Mouse (Mus musculus) gastrocnemius, adult 2 months (tissue): Measurements from ENCODE around the gene Pphln1. TPM values are rescaled to one million over a fixed set of nuclear protein-coding genes. Genes with fewer than 3 reads are reported as not detected.

Source experiments
- DNase-seq: peaks from one replicate; pipeline ENCODE4 v3.0.0; 2022
- H3K27ac ChIP-seq: fragments of 200-600 bp; 2 replicates; pipeline ENCODE4 v1.8.1; 2022; ENCODE audit warnings: mild to moderate bottlenecking
- H3K4me3 ChIP-seq: fragments of 200-600 bp; 2 replicates; pipeline ENCODE4 v1.8.1; 2022; ENCODE audit warnings: mild to moderate bottlenecking, moderate library complexity
- CTCF ChIP-seq: fragments of 200-600 bp; IDR thresholded peaks from 2 replicates; pipeline ENCODE4 v1.8.1; 2022; ENCODE audit warnings: antibody characterized with exemption, mild to moderate bottlenecking, moderate library complexity
- intact Hi-C: fragments of 180-260 bp; cut with DNase I; formaldehyde crosslinking; loops from one replicate; pipeline ENCODE4 v1.15.1; 2025
- total RNA-seq, 2 experiments: library from RNA; stranded (reverse); gene quantifications; 2 replicates each; pipeline ENCODE4 v1.2.3; 2021

Gene Pphln1
- total RNA-seq, 2 experiments from 2014 or later: 14.2 to 14.8 TPM

GRCm38 (mm10) chr15:93443676-93444075 is 45.5 kb downstream of the Pphln1 start:
- H3K27ac ChIP-seq: no peak overlapping the region
- intact Hi-C loops: no loop called here
- DNase-seq: no peak
- H3K4me3 ChIP-seq: no peak overlapping the region
- no peak for TF ChIP-seq CTCF

- no peak for TF ChIP-seq CTCF
- Histone ChIP-seq H3K27ac (no peak overlapping the region), H3K4me3 (no peak overlapping the region)
- DNase-seq: no peak
- intact Hi-C loops: no loop called here
Measured at GRCm38 (mm10) chr15:93448862-93449261, 50.7 kb downstream of the Pphln1 start.

DNA sequence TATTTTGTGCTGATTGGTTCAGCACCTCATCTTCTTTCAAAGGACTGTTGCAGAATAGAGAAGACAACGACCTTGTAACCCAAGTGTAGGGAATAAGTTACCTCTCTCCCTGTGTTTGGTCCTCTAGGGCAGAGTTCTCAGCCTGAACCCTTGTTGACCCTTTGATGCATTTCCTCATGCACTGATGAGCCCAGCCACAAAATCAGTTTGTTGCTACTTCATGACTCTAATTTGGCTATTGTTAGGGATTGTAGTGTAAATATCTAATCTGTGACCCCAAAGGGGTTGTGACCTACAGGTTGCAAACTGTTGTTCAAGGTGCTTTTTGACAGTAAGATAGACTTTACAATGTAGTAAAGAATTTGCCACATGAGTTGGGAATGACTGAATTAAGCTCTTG is 55.1 kb downstream of the Pphln1 start:
- TF ChIP-seq CTCF: no peak
- H3K27ac ChIP-seq: no peak overlapping the region
- no peak overlapping the region for H3K4me3 ChIP-seq
- intact Hi-C loops: no loop called here
- DNase-seq: no peak

GRCm38 (mm10) chr15:93456005-93456404 is 57.9 kb downstream of the Pphln1 start:
- Histone ChIP-seq H3K4me3 (no peak overlapping the region), H3K27ac (no peak overlapping the region)
- DNase-seq: no peak
- TF ChIP-seq CTCF: peak; percentile 56
- intact Hi-C loops: loop anchor here (5.0 kb wide), 1 partner anchor 121 kb away; no protein-coding TSS in a partner anchor

GRCm38 (mm10) chr15:93459422-93459821 is 61.3 kb downstream of the Pphln1 start:
- no peak for DNase-seq
- intact Hi-C loops: loop anchor here (5.0 kb wide), 1 partner anchor 118 kb away; no protein-coding TSS in a partner anchor

GRCm38 (mm10) chr15:93461066-93461465 is 62.9 kb downstream of the Pphln1 start:
- intact Hi-C loops: no loop called here
- H3K27ac ChIP-seq: no peak overlapping the region
- no peak overlapping the region for H3K4me3 ChIP-seq
- DNase-seq: no peak
- no peak for TF ChIP-seq CTCF

More at GRCm38 (mm10) chr15:93459422-93459821, 61.3 kb downstream of the Pphln1 start:
- no peak overlapping the region for H3K27ac ChIP-seq
- H3K4me3 ChIP-seq: no peak overlapping the region
- TF ChIP-seq CTCF: no peak

- no peak for TF ChIP-seq CTCF
- DNase-seq: no peak
- intact Hi-C loops: no loop called here
- no peak overlapping the region for H3K4me3 ChIP-seq
- no peak overlapping the region for H3K27ac ChIP-seq
Measured at GRCm38 (mm10) chr15:93471651-93472050, 73.5 kb downstream of the Pphln1 start.

DNA sequence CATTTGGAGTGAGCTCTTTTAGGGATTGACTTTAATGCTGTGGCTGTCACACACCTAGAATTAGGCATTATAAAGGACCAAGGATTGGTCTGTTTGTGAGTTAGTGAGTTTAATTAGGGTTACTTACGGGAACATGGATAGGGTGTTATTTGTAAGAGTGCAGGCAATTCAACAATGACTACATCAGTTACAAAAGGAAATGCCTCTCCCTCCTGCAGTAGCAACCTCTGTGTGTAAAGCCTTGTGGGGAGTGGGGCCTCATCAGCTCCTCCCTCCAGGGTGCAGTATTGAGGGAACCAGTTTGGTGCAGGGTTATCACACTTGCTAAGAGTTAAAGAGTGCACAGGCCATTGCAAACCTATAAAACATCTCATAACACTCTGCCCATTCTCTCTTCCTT is 73.9 kb downstream of the Pphln1 start:
- no peak for DNase-seq
- no peak for TF ChIP-seq CTCF
- Histone ChIP-seq H3K27ac (no peak overlapping the region), H3K4me3 (no peak overlapping the region)
- intact Hi-C loops: no loop called here

DNA sequence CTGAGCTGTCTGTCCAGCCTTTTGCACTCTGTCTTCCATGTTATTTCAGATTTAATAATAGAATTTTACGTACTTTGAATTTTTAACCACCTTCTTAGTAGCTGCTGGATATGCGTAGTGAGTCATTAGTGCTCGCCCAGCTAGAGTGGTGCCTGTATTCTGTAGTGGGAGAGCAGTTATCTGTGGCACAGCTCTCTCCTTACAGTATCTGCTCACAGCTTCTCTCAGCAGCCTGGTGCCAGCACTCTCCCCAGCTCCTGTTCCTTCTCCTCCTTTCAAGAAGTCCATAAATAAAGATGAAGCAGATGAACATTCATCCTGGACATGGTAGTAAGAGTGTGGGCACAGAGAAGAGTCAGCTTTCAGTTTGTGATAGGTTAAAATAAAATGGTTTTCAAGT is 76.1 kb downstream of the Pphln1 start:
- intact Hi-C loops: no loop called here
- Histone ChIP-seq H3K4me3 (no peak overlapping the region), H3K27ac (no peak overlapping the region)
- TF ChIP-seq CTCF: no peak
- no peak for DNase-seq

DNA sequence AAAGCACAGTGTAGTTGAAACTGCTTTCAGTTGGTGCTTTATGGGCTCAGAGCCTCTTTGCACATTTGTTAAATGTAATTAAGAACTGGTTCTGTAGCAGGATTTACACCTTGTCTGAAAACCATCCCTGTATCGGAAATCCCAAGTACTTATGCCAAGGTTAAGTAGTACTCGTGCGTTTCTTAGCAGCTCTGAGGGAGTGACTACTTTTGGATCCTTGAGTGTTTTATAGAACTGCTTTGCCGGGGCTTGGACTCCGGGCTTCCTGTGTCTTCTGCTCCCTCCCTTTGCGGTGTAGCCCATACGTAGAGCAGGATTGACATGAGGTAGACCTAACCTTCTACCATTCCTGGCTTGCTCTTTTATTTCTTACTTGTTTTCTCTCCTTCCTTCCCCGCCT is 77.5 kb downstream of the Pphln1 start:
- intact Hi-C loops: no loop called here
- no peak overlapping the region for H3K4me3 ChIP-seq
- no peak for DNase-seq
- no peak overlapping the region for H3K27ac ChIP-seq
- no peak for TF ChIP-seq CTCF

DNA sequence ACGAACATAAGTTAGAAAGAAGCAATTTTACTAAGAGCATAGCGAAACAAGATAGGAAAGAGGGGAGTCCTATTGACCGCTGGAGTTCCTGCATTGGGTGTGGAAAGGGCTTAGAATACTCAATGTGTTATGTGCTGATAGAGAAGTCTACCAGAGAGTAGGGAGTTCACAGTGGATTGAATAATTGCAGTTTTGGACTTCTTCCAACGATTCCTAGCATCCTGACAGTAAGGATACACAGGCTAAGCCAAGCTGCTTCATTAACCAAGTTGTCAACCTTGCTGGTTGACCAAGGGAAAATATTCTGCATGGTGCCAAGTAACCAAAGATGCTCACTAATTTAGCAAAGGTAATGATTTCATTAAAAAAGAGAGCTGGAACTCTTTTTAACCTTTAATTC is 79.6 kb downstream of the Pphln1 start:
- H3K27ac ChIP-seq: no peak overlapping the region
- no peak overlapping the region for H3K4me3 ChIP-seq
- DNase-seq: no peak
- intact Hi-C loops: no loop called here
- TF ChIP-seq CTCF: no peak

DNA sequence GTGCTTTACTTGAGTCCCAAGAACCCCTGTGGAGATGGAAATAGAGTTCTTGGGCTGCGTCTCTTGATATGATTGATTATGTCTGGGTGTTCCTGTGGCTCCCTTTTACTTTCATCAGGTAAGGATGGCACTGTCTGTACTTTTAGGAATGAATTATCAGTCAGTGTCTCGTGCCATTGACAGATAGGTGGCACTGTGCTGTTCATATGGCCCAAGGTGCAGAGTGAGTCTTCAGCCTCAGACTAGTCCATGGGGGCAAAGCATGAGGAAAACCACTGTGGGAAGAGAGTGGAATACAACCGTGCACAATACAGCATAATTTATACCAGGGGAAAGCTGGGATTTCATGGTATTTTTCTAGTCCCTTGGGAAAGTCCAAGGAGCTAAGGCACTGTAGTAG is 80.5 kb downstream of the Pphln1 start:
- H3K4me3 ChIP-seq: no peak overlapping the region
- peak; percentile 17; the same call in 1 of the 2 replicates for TF ChIP-seq CTCF
- no peak overlapping the region for H3K27ac ChIP-seq
- DNase-seq: no peak
- intact Hi-C loops: no loop called here

- no peak for TF ChIP-seq CTCF
- no peak overlapping the region for H3K4me3 ChIP-seq
- no peak overlapping the region for H3K27ac ChIP-seq
- intact Hi-C loops: no loop called here
- DNase-seq: no peak
Measured at GRCm38 (mm10) chr15:93479445-93479844, 81.3 kb downstream of the Pphln1 start.

DNA sequence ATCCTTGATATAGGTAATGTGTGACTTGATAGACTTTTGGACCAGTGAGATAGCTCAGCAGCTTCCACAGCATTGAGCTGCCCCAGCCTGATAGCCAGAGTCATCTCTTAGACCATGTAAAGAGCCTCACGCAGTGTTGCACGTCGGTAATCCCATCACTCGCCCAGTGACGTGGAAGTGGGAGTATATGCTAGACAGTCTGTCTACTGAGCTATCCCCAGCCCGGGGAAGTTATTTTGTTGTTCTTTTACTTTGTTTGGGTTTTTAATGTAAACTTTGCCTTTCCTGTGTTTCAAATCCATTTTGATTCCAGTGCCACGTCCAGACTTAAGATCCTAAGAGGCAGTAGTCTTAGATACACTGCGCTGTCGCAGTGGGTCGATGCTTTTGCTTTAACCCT is 83.0 kb downstream of the Pphln1 start:
- intact Hi-C loops: no loop called here
- no peak for TF ChIP-seq CTCF
- DNase-seq: no peak
- Histone ChIP-seq H3K27ac (no peak overlapping the region), H3K4me3 (no peak overlapping the region)
